Comparison of ENCODE assay signal across 9 mouse cellular contexts in genomic region chr4:84675974-84676315, GRCm38 (mm10). TPM values are rescaled to one million over a fixed set of nuclear protein-coding genes. Genes with fewer than 3 reads are reported as not detected.
DNase-seq lines count a peak whose midpoint lies in the region; ATAC-seq and TF ChIP-seq lines count a peak whose summit lies in the region.
"Had no signal": no experiment of that assay in that cellular context is flagged by ENCODE, and none has a peak within 500 bp of the region (broad histone marks: within the 10 kb centered on the region; RNA-seq: fewer than 3 reads in every experiment).

No protein-coding gene starts in this region.

- no peaks in the 10 kb centered on the region for H3K79me2 ChIP-seq in C2C12 (ENCODE audit: control insufficient read depth, insufficient read depth)

- DNase-seq in heart, embryonic 10.5 days (ENCODE audit: low spot score): no peak
- DNase-seq in heart, postnatal 25 days (ENCODE audit: low spot score): no peak
- DNase-seq in heart, postnatal 0 days (ENCODE audit: low spot score): no peak
- no peak for DNase-seq in liver, postnatal 0 days
- DNase-seq in frontal cortex, postnatal 36 days (ENCODE audit: low spot score in 2 of 2): no peak
- no peak for DNase-seq in gastrocnemius, adult 8-10 months (ENCODE audit: low spot score in 2 of 2)
- DNase-seq: cerebellum, adult 8-10 months had no signal

- TF ChIP-seq EP300 in heart, postnatal 0 days (IDR thresholded peaks at IDR 0.05; ENCODE audit: low read depth): no peak
- no peak for TF ChIP-seq EP300 in liver, postnatal 0 days (IDR thresholded peaks at IDR 0.05; ENCODE audit: low read depth)

- 0 out of 2 replicates have a peak, but pooled peaks cover 4% of the 10 kb centered on the region for H3K4me1 ChIP-seq in heart, embryonic 10.5 days
- no peaks in the 10 kb centered on the region for H3K4me1 ChIP-seq in heart, postnatal 0 days (ENCODE audit: control insufficient read depth, insufficient read depth)
- H3K4me1 ChIP-seq in liver, postnatal 0 days (ENCODE audit: insufficient read depth): peaks cover 3% of the 10 kb centered on the region; the same call in 1 of the 2 replicates

- H3K27ac ChIP-seq in heart, embryonic 10.5 days: peak overlapping the region; percentile 86
- no peak overlapping the region for H3K27ac ChIP-seq in heart, postnatal 0 days (ENCODE audit: low read depth)
- H3K27ac ChIP-seq in liver, postnatal 0 days (ENCODE audit: low read depth): no peak overlapping the region

- peak overlapping the region; percentile 47 for H3K9ac ChIP-seq in heart, postnatal 0 days (replicated peaks; ENCODE audit: low read depth, low read length)
- H3K9ac ChIP-seq in liver, postnatal 0 days (replicated peaks): no peak overlapping the region

- peak overlapping the region; percentile 83 for H3ac ChIP-seq in C2C12 (ENCODE audit: control insufficient read depth, insufficient read length, low read depth)

- peaks cover 48% of the 10 kb centered on the region for H3K27me3 ChIP-seq in heart, embryonic 10.5 days (ENCODE audit: insufficient read depth, poor library complexity, severe bottlenecking)
- H3K27me3 ChIP-seq in C2C12 (ENCODE audit: control insufficient read depth, insufficient read depth, insufficient read length): no peaks in the 10 kb centered on the region
- peaks cover 75% of the 10 kb centered on the region for H3K27me3 ChIP-seq in heart, postnatal 0 days (ENCODE audit: control insufficient read depth, insufficient read depth, low read length)
- H3K27me3 ChIP-seq in liver, postnatal 0 days (ENCODE audit: insufficient read depth, low read length): peaks cover 59% of the 10 kb centered on the region

- intact Hi-C loops in heart, postnatal 25 days (cut with DNase I): loop anchor here (2.0 kb wide), 1 partner anchor 129 kb away; no protein-coding TSS in a partner anchor

- ATAC-seq in heart, postnatal 0 days (ENCODE audit: insufficient read depth, low read depth): no peak
- no peak for ATAC-seq in liver, postnatal 0 days
- ATAC-seq in erythroid progenitor cell, adult 5-6 weeks (replicated peaks; ENCODE audit: low FRiP score, poor library complexity, severe bottlenecking): no peak

- peaks cover 3% of the 10 kb centered on the region for H3K79me3 ChIP-seq in C2C12 (ENCODE audit: low read depth)

- H3K9me3 ChIP-seq in heart, embryonic 10.5 days: no peaks in the 10 kb centered on the region
- no peaks in the 10 kb centered on the region for H3K9me3 ChIP-seq in heart, postnatal 0 days (replicated peaks; ENCODE audit: control insufficient read depth, low read length)
- no peaks in the 10 kb centered on the region for H3K9me3 ChIP-seq in liver, postnatal 0 days (ENCODE audit: low read length)

- no peak for TF ChIP-seq CTCF in C2C12 (IDR thresholded peaks at IDR 0.05; ENCODE audit: control insufficient read depth, insufficient read depth, insufficient read length)
- no peak for TF ChIP-seq CTCF in heart, postnatal 0 days (IDR thresholded peaks at IDR 0.05; ENCODE audit: low read depth)
- TF ChIP-seq CTCF in liver, postnatal 0 days (IDR thresholded peaks at IDR 0.05; ENCODE audit: low read depth): no peak

- H3K36me3 ChIP-seq in heart, embryonic 10.5 days: no peaks in the 10 kb centered on the region
- no peaks in the 10 kb centered on the region for H3K36me3 ChIP-seq in C2C12 (ENCODE audit: control insufficient read depth, insufficient read depth)
- no peaks in the 10 kb centered on the region for H3K36me3 ChIP-seq in heart, postnatal 0 days (replicated peaks; ENCODE audit: control insufficient read depth, insufficient read depth, low read length)
- no peaks in the 10 kb centered on the region for H3K36me3 ChIP-seq in liver, postnatal 0 days (replicated peaks; ENCODE audit: insufficient read depth, low read length)

- H3K4me3 ChIP-seq in heart, embryonic 10.5 days: peak overlapping the region; percentile 80
- peak overlapping the region; percentile 48 for H3K4me3 ChIP-seq in C2C12 (ENCODE audit: insufficient read depth, poor library complexity, severe bottlenecking)
- H3K4me3 ChIP-seq in heart, postnatal 0 days (ENCODE audit: low read depth, low read length): peak overlapping the region; percentile 60
- H3K4me3 ChIP-seq in liver, postnatal 0 days (ENCODE audit: low read depth, low read length): peak overlapping the region; percentile 52

- WGBS in heart, embryonic 10.5 days: under 1% methylated on average over 19 of the region's 19 CpGs
- under 1% methylated on average over 19 of the region's 19 CpGs for WGBS in heart, postnatal 0 days
- under 1% methylated on average over 19 of the region's 19 CpGs for WGBS in liver, postnatal 0 days (ENCODE audit: insufficient replicate concordance)

- H3K4me2 ChIP-seq in heart, postnatal 0 days (ENCODE audit: low read depth, low read length): peak overlapping the region; percentile 91
- peak overlapping the region; percentile 88 for H3K4me2 ChIP-seq in liver, postnatal 0 days (ENCODE audit: low read depth, low read length)

TF ChIP-seq in C2C12, 6 proteins besides CTCF, POLR2A, EP300 and RAD21:
- TF ChIP-seq MYOG (IDR thresholded peaks at IDR 0.05; ENCODE audit: control insufficient read depth, extremely low read depth, insufficient read length) (no peak), MAX (IDR thresholded peaks at IDR 0.05) (peak; percentile 38)

RNA-seq across cellular contexts. Expression of gene Bnc2, which starts 0.9 kb away (rescaled TPM):
- polyA plus RNA-seq in heart, embryonic 10.5 days (2016; fragmentation: Nextera tagmentation; extraction: Ambion mirVana): 2.0 and 7.7 TPM in 2 replicates
- 1 to 10 TPM; 2.1 to 2.5 TPM for total RNA-seq in heart, postnatal 25 days (2021)
- polyA plus RNA-seq in C2C12 (2012; fragmentation: generic; extraction: Trizol): 4.5 TPM
- total RNA-seq in heart, postnatal 0 days (2014; rRNA removed; ENCODE audit: low replicate concordance): 2.3 and 4.3 TPM in 2 replicates
- polyA plus RNA-seq in heart, postnatal 0 days (2015; fragmentation: Nextera tagmentation; extraction: Ambion mirVana): 0.49 and 0.93 TPM in 2 replicates
- 0.32 and 0.33 TPM in 2 replicates for polyA plus RNA-seq in liver, postnatal 0 days (2015; fragmentation: Nextera tagmentation; extraction: Ambion mirVana)
- total RNA-seq in erythroid progenitor cell, adult 5-6 weeks (2015; ENCODE audit: low replicate concordance): not detected in 2 replicates
- not detected in 2 replicates for total RNA-seq in erythroid progenitor cell, adult 5-6 weeks (2017; ENCODE audit: low replicate concordance)
- 10 to 100 TPM in 2 of 4 experiments, 1 to 10 TPM in 2; 6.2 to 17.1 (median 8.5) TPM for total RNA-seq in gastrocnemius, adult 8-10 months (2022)
